Mouse (Mus musculus) heart, embryonic 12.5 days (tissue): ENCODE measurements around the gene Wdr90. TPM values are rescaled to one million over a fixed set of nuclear protein-coding genes. Genes with fewer than 3 reads are reported as not detected.
"Not testable (repeated sequence)": the region's sequence is repeated elsewhere in the genome, so short reads cannot be mapped to it uniquely, and the experiment has no call there.

Experiments used
- ATAC-seq: fragments of 200-750 bp; cut with Nextera tagmentation; 2 replicates; pipeline ENCODE4 v1.8.0; 2017; ENCODE audit warnings: moderate TSS enrichment, moderate library complexity; ENCODE audit not compliant: insufficient number of reproducible peaks, low FRiP score
- H3K27ac ChIP-seq: fragments of 300-500 bp; sonication (generic); 2 replicates; pipeline ENCODE4 v1.5.1; 2016; ENCODE audit warnings: mild to moderate bottlenecking, moderate library complexity; ENCODE audit not compliant: poor library complexity, severe bottlenecking
- H3K27me3 ChIP-seq: fragments of 300-500 bp; sonication (generic); replicated peaks from 2 replicates; pipeline ENCODE4 v1.6.1; 2016; ENCODE audit warnings: mild to moderate bottlenecking, moderate library complexity
- H3K36me3 ChIP-seq: fragments of 300-500 bp; sonication (generic); 2 replicates; pipeline ENCODE4 v1.6.1; 2016; ENCODE audit warnings: mild to moderate bottlenecking, moderate library complexity
- H3K4me1 ChIP-seq: fragments of 300-500 bp; sonication (generic); replicated peaks from 2 replicates; pipeline ENCODE4 v1.6.1; 2016; ENCODE audit warnings: mild to moderate bottlenecking
- H3K4me2 ChIP-seq: fragments of 300-500 bp; sonication (generic); 2 replicates; pipeline ENCODE4 v1.6.1; 2016; ENCODE audit warnings: mild to moderate bottlenecking, moderate library complexity
- H3K4me3 ChIP-seq: fragments of 300-500 bp; sonication (generic); 2 replicates; pipeline ENCODE4 v1.5.1; 2016; ENCODE audit warnings: mild to moderate bottlenecking
- H3K9ac ChIP-seq: fragments of 300-500 bp; sonication (generic); 2 replicates; pipeline ENCODE4 v1.6.1; 2016; ENCODE audit warnings: mild to moderate bottlenecking, moderate library complexity
- H3K9me3 ChIP-seq: fragments of 300-500 bp; sonication (generic); replicated peaks from 2 replicates; pipeline ENCODE4 v1.6.1; 2016; ENCODE audit warnings: mild to moderate bottlenecking, moderate library complexity
- WGBS: fragments of 180-500 bp; shearing (Covaris S2); methylation state at CpG from one replicate; pipeline ENCODE4 v1.1.7; 2016; 5-methylcytosine and 5-hydroxymethylcytosine counted together
- polyA plus RNA-seq: library from polyadenylated mRNA; unstranded; fragments of >200 nt; fragmentation: Nextera tagmentation; extraction: Ambion mirVana; gene quantifications from 2 replicates; pipeline ENCODE4 v1.2.1, GENCODE M21; 2016

Gene Wdr90
- polyA plus RNA-seq, 1 experiment from 2014 or later = 18.4 TPM

DNA sequence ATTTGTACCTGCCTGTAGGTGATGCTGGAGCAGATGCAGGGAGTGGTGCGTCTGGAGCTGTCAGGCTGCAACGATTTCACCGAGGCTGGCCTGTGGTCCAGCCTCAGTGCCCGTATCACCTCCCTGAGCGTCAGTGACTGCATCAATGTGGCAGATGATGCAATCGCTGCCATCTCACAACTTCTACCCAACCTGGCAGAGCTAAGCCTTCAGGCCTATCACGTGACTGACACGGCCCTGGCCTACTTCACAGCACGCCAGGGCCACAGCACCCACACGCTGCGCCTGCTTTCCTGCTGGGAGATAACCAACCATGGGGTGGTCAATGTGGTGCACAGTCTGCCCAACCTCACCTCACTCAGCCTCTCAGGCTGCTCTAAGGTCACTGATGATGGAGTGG lies 43.6 kb downstream of the Wdr90 start:
- peaks cover 95% of the 10 kb centered on the region for H3K27me3 ChIP-seq
- H3K27ac ChIP-seq = no peak overlapping the region
- WGBS = 74% methylated on average over 11 of the region's 11 CpGs
- H3K4me3 ChIP-seq = no peak overlapping the region
- no peaks in the 10 kb centered on the region for H3K36me3 ChIP-seq
- no peaks in the 10 kb centered on the region for H3K9me3 ChIP-seq
- ATAC-seq = no peak
- peaks cover 9% of the 10 kb centered on the region for H3K4me1 ChIP-seq
- H3K9ac ChIP-seq = no peak overlapping the region
- H3K4me2 ChIP-seq = no peak overlapping the region

- Histone ChIP-seq H3K4me1 (peaks cover 12% of the 10 kb centered on the region), H3K4me3 (no peak overlapping the region), H3K27ac (no peak overlapping the region), H3K36me3 (no peaks in the 10 kb centered on the region), H3K27me3 (peaks cover 97% of the 10 kb centered on the region), H3K9me3 (no peaks in the 10 kb centered on the region), H3K9ac (no peak overlapping the region), H3K4me2 (no peak overlapping the region)
- ATAC-seq = no peak
- under 1% methylated on average over 20 of the region's 20 CpGs for WGBS
These were observed 47.8 kb downstream of the Wdr90 start for GRCm38 (mm10) chr17:25813471-25813870.

GRCm38 (mm10) chr17:25810890-25811289 lies 50.4 kb downstream of the Wdr90 start:
- no peaks in the 10 kb centered on the region for H3K36me3 ChIP-seq
- H3K27ac ChIP-seq = no peak overlapping the region
- 71% methylated on average over 4 of the region's 4 CpGs for WGBS
- H3K27me3 ChIP-seq = peaks cover 83% of the 10 kb centered on the region
- H3K9me3 ChIP-seq = no peaks in the 10 kb centered on the region
- ATAC-seq = no peak
- peaks cover 12% of the 10 kb centered on the region for H3K4me1 ChIP-seq
- H3K9ac ChIP-seq = no peak overlapping the region
- H3K4me2 ChIP-seq = no peak overlapping the region
- no peak overlapping the region for H3K4me3 ChIP-seq

DNA sequence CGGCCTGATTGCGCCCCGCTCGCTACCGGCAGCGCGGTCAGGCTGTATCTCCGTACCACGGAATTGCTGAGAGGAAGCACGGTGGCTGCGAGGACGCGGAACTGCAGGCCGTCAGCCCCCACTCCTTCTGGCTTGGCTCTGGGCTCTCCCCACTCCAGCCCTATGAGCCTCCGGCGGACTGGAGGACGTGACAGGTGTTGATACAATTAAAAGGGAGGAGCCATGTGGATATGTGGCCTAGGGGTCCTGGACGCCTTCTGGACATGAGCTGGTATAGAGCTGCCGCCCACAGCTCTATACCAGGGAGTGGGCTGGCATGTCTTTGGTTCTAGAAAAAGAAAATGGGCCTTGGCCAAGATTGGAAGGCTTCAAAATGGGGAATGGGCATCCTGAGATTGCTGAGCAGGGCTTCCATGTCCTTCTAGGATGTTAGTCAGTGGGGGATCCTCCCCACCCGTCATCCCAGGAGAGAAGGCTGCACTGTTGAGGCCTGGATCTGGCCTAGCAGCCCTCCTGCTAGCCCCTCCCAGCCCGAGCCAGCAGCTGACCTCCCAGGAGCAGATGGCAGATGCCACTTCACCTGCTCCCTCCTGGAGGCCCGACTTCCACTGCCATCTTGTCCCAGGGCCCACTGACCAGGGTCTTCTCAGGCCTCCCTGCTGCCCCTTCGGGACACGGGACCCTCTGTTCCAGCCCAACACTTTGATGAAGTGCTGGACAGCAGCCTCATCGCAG lies 51.5 kb downstream of the Wdr90 start:
- Histone ChIP-seq H3K36me3 (no peaks in the 10 kb centered on the region), H3K4me2 (peak overlapping the region; percentile 96), H3K4me3 (peak overlapping the region; percentile 69), H3K27me3 (peaks cover 73% of the 10 kb centered on the region), H3K9ac (peak overlapping the region; percentile 74), H3K27ac (no peak overlapping the region), H3K9me3 (no peaks in the 10 kb centered on the region), H3K4me1 (peaks cover 12% of the 10 kb centered on the region)
- ATAC-seq = peak; percentile 46; the same call in 1 of the 2 replicates
- WGBS = 11% methylated on average over 25 of the region's 25 CpGs

DNA sequence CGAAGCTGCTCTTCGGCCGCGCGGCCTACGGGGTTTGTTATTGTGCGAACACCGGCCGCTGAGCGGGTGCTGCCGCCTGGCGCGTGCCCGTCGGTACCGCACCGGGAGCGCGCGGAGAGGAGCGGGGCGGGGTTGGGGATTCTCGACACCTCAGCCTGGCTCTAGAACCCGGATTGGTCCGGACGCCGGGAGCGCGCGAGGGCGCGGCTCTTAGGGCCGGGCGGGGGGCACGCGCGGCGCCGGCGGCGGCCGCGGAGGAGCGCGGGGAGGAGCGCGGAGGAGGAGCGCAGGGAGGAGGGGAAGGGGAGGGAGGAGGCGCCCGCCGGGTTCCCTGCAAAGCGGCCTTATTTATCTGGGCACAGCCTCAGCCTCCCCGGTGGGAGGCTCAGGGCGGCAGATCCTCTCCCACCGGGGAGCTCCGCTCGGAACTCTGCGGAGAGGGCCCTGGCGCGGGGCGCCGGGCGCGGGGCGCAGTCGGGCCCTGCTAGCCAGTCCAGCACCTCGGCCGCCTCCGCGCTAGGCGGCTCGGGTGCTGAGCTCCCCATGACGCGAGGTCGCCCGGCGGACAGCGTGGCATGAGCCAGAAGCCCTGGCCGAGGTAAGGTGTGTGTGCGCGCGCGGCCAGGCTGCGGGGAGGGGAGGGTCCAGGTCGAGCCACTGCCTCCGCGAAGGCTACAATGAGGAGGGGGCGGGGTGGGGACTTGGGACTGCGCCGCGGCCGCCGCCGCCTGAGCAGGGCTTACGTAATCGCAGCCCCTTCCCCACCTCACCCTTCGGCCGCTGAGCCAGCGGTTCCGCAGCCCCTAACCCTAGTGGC lies 52.3 kb downstream of the Wdr90 start, which contains the start of gene Fbxl16:
TSS of gene Fbxl16 (plus strand) at position 297 of the 817 bp plus-strand sequence.
- under 1% methylated on average over 84 of the region's 100 CpGs for WGBS

GRCm38 (mm10) chr17:25808028-25808427 lies 53.3 kb downstream of the Wdr90 start:
- Histone ChIP-seq H3K27ac (no peak overlapping the region), H3K36me3 (no peaks in the 10 kb centered on the region), H3K4me3 (peak overlapping the region; percentile 69), H3K9ac (peak overlapping the region; percentile 74; the same call in 1 of the 2 replicates), H3K27me3 (peaks cover 63% of the 10 kb centered on the region), H3K4me2 (peak overlapping the region; percentile 96), H3K4me1 (peaks cover 14% of the 10 kb centered on the region), H3K9me3 (no peaks in the 10 kb centered on the region)
- 36% methylated on average over 5 of the region's 5 CpGs for WGBS
- ATAC-seq = no peak

More for the DNA sequence above, 52.3 kb downstream of the Wdr90 start, which contains the start of gene Fbxl16:
- Histone ChIP-seq H3K27me3 (peaks cover 70% of the 10 kb centered on the region), H3K36me3 (no peaks in the 10 kb centered on the region), H3K4me2 (peak within 1 kb of the TSS; percentile 96), H3K4me1 (peaks cover 12% of the 10 kb centered on the region), H3K9ac (peak within 1 kb of the TSS; percentile 74), H3K9me3 (no peaks in the 10 kb centered on the region), H3K4me3 (peak within 1 kb of the TSS; percentile 69), H3K27ac (no peak within 1 kb of the TSS)
- ATAC-seq = peak; percentile 63

- not testable (repeated sequence) for H3K27ac ChIP-seq, H3K4me3 ChIP-seq, H3K9ac ChIP-seq, H3K4me2 ChIP-seq, ATAC-seq, H3K9me3 ChIP-seq, H3K36me3 ChIP-seq
- 46% methylated on average over 2 of the region's 2 CpGs for WGBS
- peaks cover 19% of the 10 kb centered on the region for H3K4me1 ChIP-seq
- H3K27me3 ChIP-seq = peaks cover 57% of the 10 kb centered on the region
These were observed 53.8 kb downstream of the Wdr90 start for GRCm38 (mm10) chr17:25807452-25807851.

DNA sequence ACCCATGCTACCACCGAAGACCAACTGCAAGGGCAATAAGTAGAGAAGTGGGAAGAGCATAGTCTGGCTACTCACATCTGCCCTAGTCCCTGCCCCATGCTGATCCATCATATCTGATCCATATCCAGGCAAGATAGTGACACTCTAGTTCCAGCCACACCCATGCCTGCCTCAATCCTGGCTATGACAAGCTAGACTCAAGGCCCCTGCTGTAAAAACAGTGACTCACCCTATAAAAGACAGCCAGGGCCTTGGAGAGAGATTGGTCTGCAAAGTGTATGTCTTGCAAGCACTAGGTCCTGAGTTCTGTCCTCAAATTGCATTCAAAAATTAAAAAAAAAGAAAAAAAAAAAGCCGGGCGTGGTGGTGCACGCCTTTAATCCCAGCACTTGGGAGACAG lies 54.8 kb downstream of the Wdr90 start:
- H3K4me2 ChIP-seq = no peak overlapping the region
- WGBS = 78% methylated on average over 4 of the region's 4 CpGs
- ATAC-seq = no peak
- no peaks in the 10 kb centered on the region for H3K36me3 ChIP-seq
- no peaks in the 10 kb centered on the region for H3K9me3 ChIP-seq
- H3K4me1 ChIP-seq = peaks cover 23% of the 10 kb centered on the region
- H3K4me3 ChIP-seq = no peak overlapping the region
- no peak overlapping the region for H3K9ac ChIP-seq
- peaks cover 53% of the 10 kb centered on the region for H3K27me3 ChIP-seq
- no peak overlapping the region for H3K27ac ChIP-seq

- Histone ChIP-seq H3K4me1 (peaks cover 15% of the 10 kb centered on the region), H3K4me2 (peak overlapping the region; percentile 48), H3K27me3 (peaks cover 20% of the 10 kb centered on the region), H3K9ac (0 out of 2 replicates have a peak overlapping the region, but pooled peaks have one; percentile 43), H3K36me3 (no peaks in the 10 kb centered on the region), H3K4me3 (no peak overlapping the region), H3K27ac (0 out of 2 replicates have a peak overlapping the region, but pooled peaks have one; percentile 20), H3K9me3 (no peaks in the 10 kb centered on the region)
- ATAC-seq = peak; percentile 83
- 10% methylated on average over 10 of the region's 10 CpGs for WGBS
These were observed 58.3 kb downstream of the Wdr90 start for GRCm38 (mm10) chr17:25802825-25803517.

DNA sequence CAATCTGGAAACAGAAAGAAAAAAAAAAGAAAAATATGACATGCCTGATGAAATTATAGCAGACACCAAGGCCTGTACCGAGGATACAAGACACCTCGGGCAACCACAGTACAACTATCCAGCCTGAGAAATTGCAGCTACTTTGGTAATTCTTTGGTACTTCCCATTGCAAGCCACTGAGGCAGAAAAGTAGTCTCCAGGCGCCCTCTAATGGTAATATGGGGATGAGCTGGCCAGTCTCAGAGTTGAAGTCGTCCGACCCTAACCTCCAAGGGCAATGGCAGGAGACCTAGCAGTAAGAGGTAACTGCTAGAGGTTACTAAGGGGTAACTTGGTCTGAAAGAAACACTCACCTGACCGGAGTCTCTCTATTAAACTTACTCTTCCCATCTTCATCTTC lies 60.3 kb downstream of the Wdr90 start:
- H3K4me1 ChIP-seq = peaks cover 24% of the 10 kb centered on the region
- no peak overlapping the region for H3K9ac ChIP-seq
- H3K27me3 ChIP-seq = peaks cover 14% of the 10 kb centered on the region
- no peak overlapping the region for H3K27ac ChIP-seq
- ATAC-seq = no peak
- no peak overlapping the region for H3K4me2 ChIP-seq
- no peaks in the 10 kb centered on the region for H3K9me3 ChIP-seq
- 9% methylated on average over 6 of the region's 6 CpGs for WGBS
- no peak overlapping the region for H3K4me3 ChIP-seq
- no peaks in the 10 kb centered on the region for H3K36me3 ChIP-seq
